In the genomic region with DNA sequence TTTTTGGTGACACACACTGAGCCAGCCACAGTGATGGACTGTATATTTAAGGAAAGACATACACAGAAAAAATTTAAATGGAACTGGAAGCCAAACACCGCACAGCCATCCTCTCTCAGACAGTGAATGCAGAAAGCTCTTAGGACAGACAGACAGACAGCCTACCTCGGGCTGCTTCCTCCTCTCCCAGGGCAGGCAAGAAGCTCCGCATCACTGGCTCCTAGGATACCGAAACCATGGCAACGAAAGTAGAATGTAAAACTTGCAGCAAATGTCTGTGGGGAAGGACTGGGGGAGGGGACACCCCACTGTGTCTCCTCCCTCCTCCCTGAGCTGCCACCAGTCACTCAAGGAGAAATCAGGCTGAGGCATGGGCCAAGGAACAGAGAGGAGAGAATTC, we compare ENCODE assay signal across 8 mouse cellular contexts. TPM values are rescaled to one million over a fixed set of nuclear protein-coding genes. Genes with fewer than 3 reads are reported as not detected.
DNase-seq lines count a peak whose midpoint lies in the region; ATAC-seq and TF ChIP-seq lines count a peak whose summit lies in the region.

No protein-coding gene starts in this region.

- no peak overlapping the region for H3K4me2 ChIP-seq in embryonic facial prominence, embryonic 11.5 days (ENCODE audit: low read depth, low read length)
- no peak overlapping the region for H3K4me2 ChIP-seq in limb, embryonic 12.5 days

- TF ChIP-seq CTCF in kidney, adult 2 months (conservative IDR thresholded peaks at IDR 0.05; ENCODE audit: insufficient read depth, insufficient read length, low read depth, low read length): no peak
- TF ChIP-seq CTCF in olfactory bulb, adult 2 months (IDR thresholded peaks at IDR 0.05; ENCODE audit: insufficient read depth, low read depth, low read length): no peak

- ATAC-seq in embryonic facial prominence, embryonic 11.5 days (replicated peaks; ENCODE audit: insufficient number of reproducible peaks, low FRiP score, low TSS enrichment, low read depth): no peak
- ATAC-seq in limb, embryonic 12.5 days (ENCODE audit: insufficient number of reproducible peaks, insufficient read depth, low FRiP score, low TSS enrichment, low read depth): no peak

- peaks cover 10% of the 10 kb centered on the region for H3K36me3 ChIP-seq in embryonic facial prominence, embryonic 11.5 days (replicated peaks; ENCODE audit: control insufficient read depth, insufficient read depth, low read depth, low read length)
- H3K36me3 ChIP-seq in kidney, adult 2 months (ENCODE audit: control insufficient read depth, insufficient read depth, low read length): no peaks in the 10 kb centered on the region; the same call in 1 of the 2 replicates
- peaks cover 55% of the 10 kb centered on the region for H3K36me3 ChIP-seq in limb, embryonic 12.5 days

- TF ChIP-seq POLR2A in kidney, adult 2 months (IDR thresholded peaks at IDR 0.05; ENCODE audit: low read depth, low read length): no peak
- TF ChIP-seq POLR2A in olfactory bulb, adult 2 months (IDR thresholded peaks at IDR 0.05; ENCODE audit: insufficient read depth, low read depth, low read length): no peak

- no peak overlapping the region for H3K9ac ChIP-seq in embryonic facial prominence, embryonic 11.5 days (replicated peaks; ENCODE audit: low read length)
- no peak overlapping the region for H3K9ac ChIP-seq in limb, embryonic 12.5 days (replicated peaks)

- no peaks in the 10 kb centered on the region for H3K27me3 ChIP-seq in embryonic facial prominence, embryonic 11.5 days (ENCODE audit: control insufficient read depth, insufficient read depth, low read length)
- H3K27me3 ChIP-seq in kidney, adult 2 months (replicated peaks; ENCODE audit: control insufficient read depth, insufficient read depth, low read length): no peaks in the 10 kb centered on the region
- H3K27me3 ChIP-seq in limb, embryonic 12.5 days: no peaks in the 10 kb centered on the region

- 44% methylated on average over 5 of the region's 5 CpGs for WGBS in embryonic facial prominence, embryonic 11.5 days
- WGBS in kidney, adult 2 months: 45% methylated on average over 5 of the region's 5 CpGs
- WGBS in limb, embryonic 12.5 days: 56% methylated on average over 5 of the region's 5 CpGs
- 13% methylated on average over 5 of the region's 5 CpGs for WGBS in olfactory bulb, adult 2 months

- 0 out of 2 replicates have a peak overlapping the region, but pooled peaks have one; percentile 10 for H3K27ac ChIP-seq in embryonic facial prominence, embryonic 11.5 days (replicated peaks; ENCODE audit: low read depth, low read length)
- H3K27ac ChIP-seq in kidney, adult 2 months (ENCODE audit: insufficient read depth, low read depth, low read length): peak overlapping the region; percentile 62
- H3K27ac ChIP-seq in limb, embryonic 12.5 days: peak overlapping the region; percentile 47; the same call in 1 of the 2 replicates
- H3K27ac ChIP-seq in olfactory bulb, adult 2 months (ENCODE audit: insufficient read depth, low read depth, low read length): peak overlapping the region; percentile 94

- H3K4me3 ChIP-seq in embryonic facial prominence, embryonic 11.5 days (ENCODE audit: low read depth, low read length): no peak overlapping the region
- no peak overlapping the region for H3K4me3 ChIP-seq in kidney, adult 2 months (ENCODE audit: insufficient read depth, low read depth, low read length)
- no peak overlapping the region for H3K4me3 ChIP-seq in limb, embryonic 12.5 days (replicated peaks)
- H3K4me3 ChIP-seq in olfactory bulb, adult 2 months (ENCODE audit: insufficient read depth, low read depth, low read length): no peak overlapping the region

- H3K4me1 ChIP-seq in embryonic facial prominence, embryonic 11.5 days (ENCODE audit: control insufficient read depth, insufficient read depth, low read length): peaks cover 13% of the 10 kb centered on the region
- peaks cover 13% of the 10 kb centered on the region for H3K4me1 ChIP-seq in kidney, adult 2 months (ENCODE audit: control insufficient read depth, insufficient read depth, low read length)
- H3K4me1 ChIP-seq in limb, embryonic 12.5 days (replicated peaks): peaks cover 58% of the 10 kb centered on the region
- peaks cover 80% of the 10 kb centered on the region for H3K4me1 ChIP-seq in olfactory bulb, adult 2 months (ENCODE audit: control insufficient read depth, insufficient read depth, low read length)

- DNase-seq in lung, postnatal 36 days: peak; percentile 65
- no peak for DNase-seq in lung, postnatal 14 days
- peak; percentile 79 for DNase-seq in embryonic facial prominence, embryonic 11.5 days (ENCODE audit: low spot score)
- DNase-seq in kidney, adult 2 months: peak; percentile 63
- DNase-seq in gastrocnemius, adult 18-20 months (ENCODE audit: low spot score): no peak
- no peak for DNase-seq in urinary bladder, adult 2 months (ENCODE audit: low spot score)

- no peaks in the 10 kb centered on the region for H3K9me3 ChIP-seq in embryonic facial prominence, embryonic 11.5 days (replicated peaks; ENCODE audit: control insufficient read depth, low read length)
- no peaks in the 10 kb centered on the region for H3K9me3 ChIP-seq in limb, embryonic 12.5 days

RNA-seq across cellular contexts. Expression of gene Dnajb12, which starts 18.2 kb away (rescaled TPM):
- polyA plus RNA-seq in embryonic facial prominence, embryonic 11.5 days (2014; fragmentation: Nextera tagmentation; extraction: Ambion mirVana): 19.4 and 21.6 TPM in 2 replicates
- polyA plus RNA-seq in kidney, adult 2 months (2012; rRNA removed): 85.8 and 87.3 TPM in 2 replicates
- polyA plus RNA-seq in limb, embryonic 12.5 days (2016; fragmentation: Nextera tagmentation; extraction: Ambion mirVana): 17.6 and 20.7 TPM in 2 replicates
- not detected in 2 replicates for polyA plus RNA-seq in olfactory bulb, adult 2 months (2012; ENCODE audit: insufficient read depth, insufficient read length, low replicate concordance, missing spikeins)
- total RNA-seq in gastrocnemius, adult 18-20 months (2021): 10 to 100 TPM; 73.4 to 80.1 TPM
- 34.9 and 44.7 TPM in 2 replicates for polyA plus RNA-seq in urinary bladder, adult 2 months (2012; rRNA removed)

RNA-seq across cellular contexts. Expression of gene Ddit4, which starts 54.1 kb away (rescaled TPM):
- polyA plus RNA-seq in embryonic facial prominence, embryonic 11.5 days (2014; fragmentation: Nextera tagmentation; extraction: Ambion mirVana): 6.3 and 6.9 TPM in 2 replicates
- polyA plus RNA-seq in kidney, adult 2 months (2012; rRNA removed): 21.1 and 21.6 TPM in 2 replicates
- polyA plus RNA-seq in limb, embryonic 12.5 days (2016; fragmentation: Nextera tagmentation; extraction: Ambion mirVana): 90.7 and 91.8 TPM in 2 replicates
- polyA plus RNA-seq in olfactory bulb, adult 2 months (2012; ENCODE audit: insufficient read depth, insufficient read length, low replicate concordance, missing spikeins): 264 TPM in 1 of 2 replicates, not detected in the other
- 100 to 1,000 TPM in 1 of 2 experiments, 1 to 10 TPM in 1; 8.1 to 202 TPM for total RNA-seq in gastrocnemius, adult 18-20 months (2021)
- 20.6 and 30.7 TPM in 2 replicates for polyA plus RNA-seq in urinary bladder, adult 2 months (2012; rRNA removed)

Comparison
In these comparisons a context has a peak if more than half of its experiments do, and no peak if none do; other contexts are left out.
1. DNase-seq: peak in lung, postnatal 36 days (single experiment), embryonic facial prominence, embryonic 11.5 days (single experiment) and kidney, adult 2 months (single experiment); none in lung, postnatal 14 days (single experiment), gastrocnemius, adult 18-20 months (single experiment) and urinary bladder, adult 2 months (single experiment).
2. H3K27ac ChIP-seq: peak in every context shown above with its lines; median percentile 94 in olfactory bulb, adult 2 months; 62 in kidney, adult 2 months; 47 in limb, embryonic 12.5 days; 10 in embryonic facial prominence, embryonic 11.5 days.